Mouse (Mus musculus) heart, adult 2 months (tissue): ENCODE data around the gene 4930402H24Rik. TPM values are rescaled to one million over a fixed set of nuclear protein-coding genes. Genes with fewer than 3 reads are reported as not detected.

Experiments
- DNase-seq, 2 experiments: peaks; one replicate each; pipeline ENCODE4 v3.0.0; 2021
- H3K27ac ChIP-seq: fragments of 200-600 bp; 2 replicates; pipeline ENCODE4 v1.8.1; 2022
- H3K27me3 ChIP-seq: fragments of 200-500 bp; 2 replicates; pipeline ENCODE4 v1.6.1; 2012; ENCODE audit warnings: mild to moderate bottlenecking, low read length, inconsistent platforms, mixed read lengths; ENCODE audit not compliant: control insufficient read depth, insufficient read depth
- H3K36me3 ChIP-seq: fragments of 200-500 bp; 2 replicates; pipeline ENCODE4 v1.6.1; 2012; ENCODE audit warnings: low read length, inconsistent platforms; ENCODE audit not compliant: control insufficient read depth, insufficient read depth
- H3K4me1 ChIP-seq: fragments of 200-500 bp; 2 replicates; pipeline ENCODE4 v1.6.1; 2011; ENCODE audit warnings: low read length; ENCODE audit not compliant: control insufficient read depth, insufficient read depth
- H3K4me3 ChIP-seq: fragments of 200-600 bp; 2 replicates; pipeline ENCODE4 v1.8.1; 2022
- H3K79me2 ChIP-seq: fragments of 200-500 bp; replicated peaks from 2 replicates; pipeline ENCODE4 v1.6.1; 2012; ENCODE audit warnings: mild to moderate bottlenecking, inconsistent platforms, low read length, moderate library complexity, mixed read lengths; ENCODE audit not compliant: control insufficient read depth, insufficient read depth
- H3K9ac ChIP-seq: fragments of 200-500 bp; 2 replicates; pipeline ENCODE4 v1.6.1; 2012; ENCODE audit warnings: low read depth, mild to moderate bottlenecking, control low read depth, inconsistent platforms, low read length, mixed read lengths
- CTCF ChIP-seq: fragments of 200-600 bp; IDR thresholded peaks from 2 replicates; pipeline ENCODE4 v1.8.1; 2022; ENCODE audit warnings: antibody characterized with exemption, mild to moderate bottlenecking, moderate library complexity
- EP300 ChIP-seq: fragments of 200-500 bp; IDR thresholded peaks from 2 replicates; pipeline ENCODE4 v1.6.1; 2011; ENCODE audit warnings: low read depth, low read length, control low read depth; ENCODE audit not compliant: insufficient read depth
- POLR2A ChIP-seq: fragments of 200-500 bp; IDR thresholded peaks from 2 replicates; pipeline ENCODE4 v1.6.1; 2011; ENCODE audit warnings: mild to moderate bottlenecking, low read depth, low read length, control low read depth; ENCODE audit not compliant: insufficient read depth
- WGBS: fragments of 180-500 bp; shearing (Covaris S2); methylation state at CpG from one replicate; pipeline ENCODE4 v1.1.7; 2018; 5-methylcytosine and 5-hydroxymethylcytosine counted together
- intact Hi-C: fragments of 180-260 bp; cut with DNase I; formaldehyde crosslinking; loops from one replicate; pipeline ENCODE4 v1.15.1; 2025
- polyA plus RNA-seq: library from polyadenylated mRNA; depleted of rRNA; stranded (reverse); fragments of >200 nt; gene quantifications from 2 replicates; pipeline ENCODE4 v1.2.3, GENCODE M21; 2012
- total RNA-seq, 2 experiments: library from RNA; stranded (reverse); gene quantifications; 2 replicates each; pipeline ENCODE4 v1.2.3; 2021

4930402H24Rik gene
- total and polyA plus RNA-seq, 3 experiments: 34.2 to 52.3 (median 50.7) TPM

DNA sequence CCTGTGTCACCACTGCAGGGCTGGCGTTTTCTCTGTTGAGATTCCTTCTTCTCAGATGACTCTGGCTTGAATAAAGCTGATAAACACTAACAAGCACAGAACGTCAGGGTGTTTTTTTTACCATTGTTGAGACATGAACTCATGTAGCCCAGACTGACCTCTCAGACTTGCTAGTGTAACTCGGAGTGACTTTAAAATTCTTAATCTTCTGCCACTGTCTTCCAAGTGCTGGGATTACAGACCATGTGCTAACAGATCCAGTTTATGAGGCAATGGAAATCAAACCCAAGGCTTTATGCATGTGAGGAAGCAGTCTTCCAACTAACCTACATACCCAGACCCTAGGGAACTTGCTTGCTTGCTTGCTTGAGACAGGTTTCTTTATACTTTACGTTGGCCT, 56.5 kb downstream of the 4930402H24Rik start:
- Histone ChIP-seq H3K79me2 (no peaks in the 10 kb centered on the region), H3K36me3 (no peaks in the 10 kb centered on the region), H3K4me1 (no peaks in the 10 kb centered on the region), H3K9ac (no peak overlapping the region), H3K4me3 (no peak overlapping the region), H3K27me3 (no peaks in the 10 kb centered on the region), H3K27ac (no peak overlapping the region)
- no peak for DNase-seq
- 60% methylated on average over 4 of the region's 4 CpGs for WGBS
- intact Hi-C loops: no loop called here
- TF ChIP-seq POLR2A (no peak), EP300 (no peak), CTCF (no peak)

DNA sequence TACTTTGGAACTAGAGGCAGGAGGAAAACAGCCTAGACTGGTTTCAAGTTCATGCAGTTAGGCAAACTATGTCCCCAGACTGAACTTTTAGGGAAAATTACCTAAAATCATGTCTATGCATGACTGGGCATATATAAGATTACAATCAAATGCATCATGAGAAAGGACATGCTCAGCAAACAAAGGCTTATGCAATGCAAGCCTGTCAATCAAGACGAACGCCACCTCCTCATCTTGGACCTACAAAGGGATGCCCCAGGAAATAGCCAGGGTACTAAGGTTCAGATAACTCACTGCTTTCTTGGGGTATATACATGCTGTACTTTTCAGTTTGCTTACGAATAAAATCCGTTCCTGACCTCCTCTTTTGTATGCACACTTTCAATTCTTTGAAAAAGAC, 57.9 kb downstream of the 4930402H24Rik start:
- DNase-seq: no peak
- H3K4me3 ChIP-seq: no peak overlapping the region
- H3K79me2 ChIP-seq: no peaks in the 10 kb centered on the region
- H3K9ac ChIP-seq: no peak overlapping the region
- WGBS: 91% methylated on average over 4 of the region's 4 CpGs
- TF ChIP-seq CTCF: no peak
- no peak for TF ChIP-seq EP300
- TF ChIP-seq POLR2A: no peak
- H3K27ac ChIP-seq: no peak overlapping the region
- no peaks in the 10 kb centered on the region for H3K27me3 ChIP-seq
- peaks cover 2% of the 10 kb centered on the region; the same call in 1 of the 2 replicates for H3K36me3 ChIP-seq
- intact Hi-C loops: no loop called here
- H3K4me1 ChIP-seq: no peaks in the 10 kb centered on the region

DNA sequence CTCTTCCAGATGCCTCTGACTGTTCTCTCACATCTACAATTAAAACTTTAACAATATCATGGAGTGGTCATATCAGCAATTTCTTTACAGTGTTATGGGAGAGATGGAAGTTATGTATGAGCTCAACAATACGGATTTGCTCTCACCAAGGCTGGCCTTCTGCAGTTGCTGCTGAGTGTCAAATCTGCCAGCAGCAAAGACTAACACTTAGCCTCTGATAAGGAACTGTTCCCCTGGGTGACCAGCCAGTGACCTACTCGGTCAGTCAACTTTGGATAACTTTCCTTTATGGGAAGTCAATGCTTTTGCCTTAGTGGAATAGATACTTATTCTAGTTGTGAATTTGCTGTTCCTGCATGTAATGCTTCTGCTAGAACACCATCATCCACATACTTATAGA, 62.6 kb downstream of the 4930402H24Rik start:
- Histone ChIP-seq H3K27ac (peak overlapping the region; percentile 18; the same call in 1 of the 2 replicates), H3K36me3 (peaks cover 2% of the 10 kb centered on the region; the same call in 1 of the 2 replicates), H3K9ac (no peak overlapping the region), H3K27me3 (no peaks in the 10 kb centered on the region), H3K4me1 (no peaks in the 10 kb centered on the region; the same call in 1 of the 2 replicates), H3K79me2 (no peaks in the 10 kb centered on the region), H3K4me3 (no peak overlapping the region)
- 38% methylated on average over 2 of the region's 2 CpGs for WGBS
- DNase-seq: peak in 1 of 2 experiments; percentile 32
- intact Hi-C loops: no loop called here
- TF ChIP-seq POLR2A (no peak), EP300 (0 out of 2 replicates have a peak, but pooled peaks have one; percentile 48)

DNA sequence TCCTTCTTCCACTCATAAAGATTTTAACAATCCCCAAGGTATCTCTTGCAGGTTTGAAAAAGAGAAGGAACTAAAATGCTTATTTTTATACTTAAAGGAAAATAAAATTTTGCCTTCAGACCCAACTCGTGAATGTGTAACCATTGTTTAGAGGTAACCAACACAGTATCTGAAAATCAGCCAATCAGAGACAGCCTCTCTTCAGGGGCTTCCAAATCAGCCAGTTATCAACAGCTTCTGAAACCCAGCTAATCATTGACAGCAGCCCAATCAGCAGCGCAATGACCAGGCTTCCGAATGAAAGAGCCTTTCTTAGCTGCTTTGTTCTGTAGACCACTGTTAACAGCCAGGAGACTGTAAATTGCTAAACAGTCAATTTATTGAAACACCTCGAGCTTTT, 65.4 kb downstream of the 4930402H24Rik start:
- H3K9ac ChIP-seq: no peak overlapping the region
- DNase-seq: peak in 1 of 2 experiments; percentile 33
- intact Hi-C loops: loop anchor here (1.0 kb wide), 1 partner anchor 65 kb away; the partner anchor contains the start of genes 4930402H24Rik and Atrn
- WGBS: 41% methylated on average over 4 of the region's 4 CpGs
- H3K27me3 ChIP-seq: no peaks in the 10 kb centered on the region
- H3K4me3 ChIP-seq: no peak overlapping the region
- peaks cover 4% of the 10 kb centered on the region; the same call in 1 of the 2 replicates for H3K79me2 ChIP-seq
- no peak for TF ChIP-seq POLR2A
- no peak for TF ChIP-seq EP300
- TF ChIP-seq CTCF: no peak
- H3K27ac ChIP-seq: peak overlapping the region; percentile 93
- H3K4me1 ChIP-seq: peaks cover 4% of the 10 kb centered on the region
- peaks cover 13% of the 10 kb centered on the region for H3K36me3 ChIP-seq

DNA sequence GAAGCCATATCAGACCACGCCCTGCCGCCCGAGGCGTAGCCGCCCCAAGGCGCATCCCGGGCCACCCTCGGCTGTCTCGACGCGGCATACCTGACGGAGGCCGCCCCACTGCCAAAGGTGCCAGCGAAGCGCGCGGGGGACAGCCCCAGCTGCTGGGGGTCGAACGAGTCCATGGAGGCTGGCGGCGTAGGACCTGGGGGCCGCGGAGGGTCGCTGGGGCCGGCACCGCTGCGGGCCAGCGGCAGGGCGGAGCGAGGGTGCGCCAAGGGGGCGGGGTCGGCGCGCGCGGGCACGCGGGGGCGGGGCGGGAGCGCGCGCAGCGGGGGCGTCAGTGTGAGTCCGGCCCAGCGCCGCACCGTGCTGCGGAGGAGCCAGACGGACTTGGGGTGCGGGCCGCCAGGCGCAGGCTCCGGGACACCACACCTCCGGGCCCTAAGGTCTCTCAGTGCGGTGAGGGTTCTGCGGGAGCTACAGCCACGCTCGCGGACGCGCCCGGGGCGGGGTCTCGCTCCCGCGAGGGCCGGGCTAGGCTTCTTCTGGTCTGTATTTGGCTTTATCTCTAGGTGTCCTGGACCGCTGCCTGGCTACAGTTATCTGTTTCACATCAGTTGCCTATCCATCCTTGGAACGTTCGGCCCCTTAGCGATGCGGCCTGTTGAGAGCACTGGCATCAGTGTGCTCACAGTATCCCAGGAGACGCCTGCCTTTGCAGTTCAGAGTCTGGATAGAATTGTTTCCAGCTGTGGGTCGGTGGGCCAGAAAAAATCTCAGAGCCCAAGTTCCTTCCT, 66.1 kb downstream of the 4930402H24Rik start:
- Histone ChIP-seq H3K4me3 (peak overlapping the region; percentile 95), H3K27me3 (no peaks in the 10 kb centered on the region), H3K9ac (peak overlapping the region; percentile 94), H3K36me3 (peaks cover 15% of the 10 kb centered on the region), H3K79me2 (peaks cover 4% of the 10 kb centered on the region; the same call in 1 of the 2 replicates), H3K27ac (peak overlapping the region; percentile 93), H3K4me1 (peaks cover 6% of the 10 kb centered on the region)
- DNase-seq: peak; percentile 91
- TF ChIP-seq POLR2A: peak; percentile 72; the same call in 1 of the 2 replicates
- TF ChIP-seq EP300: no peak
- WGBS: under 1% methylated on average over 63 of the region's 77 CpGs
- intact Hi-C loops: loop anchor here (1.0 to 10.0 kb wide), 2 partner anchors 66 to 335 kb away; partner anchors contain the start of genes 4930402H24Rik and Atrn

DNA sequence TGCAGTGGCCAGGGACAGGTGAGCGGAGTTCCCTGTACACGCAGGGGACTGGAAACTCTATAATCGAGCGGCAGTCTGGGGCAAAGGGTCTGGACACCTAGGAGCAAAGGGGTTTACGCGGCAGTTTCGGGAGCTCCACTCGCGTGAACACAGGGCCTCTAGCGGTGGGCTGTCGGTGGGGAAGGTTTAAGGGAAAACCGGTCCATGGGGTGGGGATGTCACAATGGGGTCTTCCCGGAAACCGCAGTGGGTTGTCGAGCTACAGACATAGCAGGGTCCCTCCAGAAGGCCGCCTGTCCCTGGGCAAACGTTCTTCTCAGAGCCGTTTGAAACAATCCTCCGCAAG, 66.7 kb downstream of the 4930402H24Rik start:
- 0% methylated on average over 19 of the region's 19 CpGs for WGBS
- TF ChIP-seq CTCF (peak; percentile 48), POLR2A (no peak)
- Histone ChIP-seq H3K9ac (peak overlapping the region; percentile 94), H3K27ac (peak overlapping the region; percentile 93), H3K4me3 (peak overlapping the region; percentile 95), H3K27me3 (no peaks in the 10 kb centered on the region), H3K4me1 (peaks cover 7% of the 10 kb centered on the region), H3K79me2 (peaks cover 6% of the 10 kb centered on the region; the same call in 1 of the 2 replicates), H3K36me3 (peaks cover 17% of the 10 kb centered on the region)
- intact Hi-C loops: loop anchor here (10.0 kb wide), 1 partner anchor 335 kb away; no protein-coding TSS in a partner anchor
- no peak for DNase-seq
